Mouse (Mus musculus): ENCODE results near the gene Nf2.

- TF ChIP-seq CTCF (conservative IDR thresholded peaks at IDR 0.05; ENCODE audit: insufficient read depth, insufficient read length, low read depth, low read length) (no peak), POLR2A (IDR thresholded peaks at IDR 0.05; ENCODE audit: low read depth, low read length) (no peak)
Observed at GRCm38 (mm10) chr11:4756460-4756859, 92.9 kb downstream of the Nf2 start.
